Mouse (Mus musculus) heart, postnatal 0 days (tissue): ENCODE data around the gene Csf3r. TPM values are rescaled to one million over a fixed set of nuclear protein-coding genes. Genes with fewer than 3 reads are reported as not detected.

Source experiments
- ATAC-seq: fragments of 200-750 bp; cut with Nextera tagmentation; 2 replicates; pipeline ENCODE4 v1.8.0; 2017; ENCODE audit warnings: low read depth, moderate number of reproducible peaks, moderate library complexity; ENCODE audit not compliant: insufficient read depth
- DNase-seq: peaks from one replicate; pipeline ENCODE4 v3.0.0-alpha.2; 2016; ENCODE audit warnings: low spot score
- H3K27ac ChIP-seq: fragments of 300-500 bp; sonication (generic); 2 replicates; pipeline ENCODE4 v1.5.1; 2014; ENCODE audit warnings: low read depth, mild to moderate bottlenecking
- H3K27me3 ChIP-seq: fragments of 300-500 bp; sonication (generic); 2 replicates; pipeline ENCODE4 v1.6.1; 2014; ENCODE audit warnings: low read length, mixed read lengths; ENCODE audit not compliant: control insufficient read depth, insufficient read depth
- H3K36me3 ChIP-seq: fragments of 300-500 bp; sonication (generic); replicated peaks from 2 replicates; pipeline ENCODE4 v1.6.1; 2014; ENCODE audit warnings: low read length, mixed read lengths; ENCODE audit not compliant: control insufficient read depth, insufficient read depth
- H3K4me1 ChIP-seq: fragments of 300-500 bp; sonication (generic); 2 replicates; pipeline ENCODE4 v1.6.1; 2014; ENCODE audit warnings: antibody characterized with exemption; ENCODE audit not compliant: control insufficient read depth, insufficient read depth
- H3K4me2 ChIP-seq: fragments of 300-500 bp; sonication (generic); 2 replicates; pipeline ENCODE4 v1.6.1; 2014; ENCODE audit warnings: low read depth, mild to moderate bottlenecking, low read length, moderate library complexity
- H3K4me3 ChIP-seq: fragments of 300-500 bp; sonication (generic); 2 replicates; pipeline ENCODE4 v1.5.1; 2014; ENCODE audit warnings: low read depth, low read length
- H3K9ac ChIP-seq: fragments of 300-500 bp; sonication (generic); replicated peaks from 2 replicates; pipeline ENCODE4 v1.6.1; 2014; ENCODE audit warnings: low read depth, low read length, mixed read lengths
- H3K9me3 ChIP-seq: fragments of 300-500 bp; sonication (generic); replicated peaks from 2 replicates; pipeline ENCODE4 v1.6.1; 2016; ENCODE audit warnings: low read length; ENCODE audit not compliant: control insufficient read depth
- CTCF ChIP-seq: IDR thresholded peaks from 2 replicates; pipeline ENCODE4 v1.5.1; 2016; ENCODE audit warnings: antibody characterized with exemption, control low read depth, low read depth
- EP300 ChIP-seq: IDR thresholded peaks from 2 replicates; pipeline ENCODE4 v1.6.1; 2016; ENCODE audit warnings: antibody characterized with exemption, low read depth
- WGBS: fragments of 180-500 bp; shearing (Covaris S2); extraction: QIAGEN DNeasy Blood & Tissue Kit; methylation state at CpG from one replicate; pipeline ENCODE4 v1.1.7; 2014; 5-methylcytosine and 5-hydroxymethylcytosine counted together
- polyA plus RNA-seq: library from polyadenylated mRNA; unstranded; fragments of >200 nt; fragmentation: Nextera tagmentation; extraction: Ambion mirVana; gene quantifications from 2 replicates; pipeline ENCODE4 v1.2.1, GENCODE M21; 2015
- total RNA-seq: library from RNA; depleted of rRNA; stranded (reverse); fragments of >200 nt; gene quantifications from 2 replicates; pipeline ENCODE4 v1.2.3, GENCODE M21; 2014; ENCODE audit warnings: low replicate concordance

Csf3r gene
- total and polyA plus RNA-seq, 2 experiments from 2014 or later = 0.48 to 2.6 TPM

DNA sequence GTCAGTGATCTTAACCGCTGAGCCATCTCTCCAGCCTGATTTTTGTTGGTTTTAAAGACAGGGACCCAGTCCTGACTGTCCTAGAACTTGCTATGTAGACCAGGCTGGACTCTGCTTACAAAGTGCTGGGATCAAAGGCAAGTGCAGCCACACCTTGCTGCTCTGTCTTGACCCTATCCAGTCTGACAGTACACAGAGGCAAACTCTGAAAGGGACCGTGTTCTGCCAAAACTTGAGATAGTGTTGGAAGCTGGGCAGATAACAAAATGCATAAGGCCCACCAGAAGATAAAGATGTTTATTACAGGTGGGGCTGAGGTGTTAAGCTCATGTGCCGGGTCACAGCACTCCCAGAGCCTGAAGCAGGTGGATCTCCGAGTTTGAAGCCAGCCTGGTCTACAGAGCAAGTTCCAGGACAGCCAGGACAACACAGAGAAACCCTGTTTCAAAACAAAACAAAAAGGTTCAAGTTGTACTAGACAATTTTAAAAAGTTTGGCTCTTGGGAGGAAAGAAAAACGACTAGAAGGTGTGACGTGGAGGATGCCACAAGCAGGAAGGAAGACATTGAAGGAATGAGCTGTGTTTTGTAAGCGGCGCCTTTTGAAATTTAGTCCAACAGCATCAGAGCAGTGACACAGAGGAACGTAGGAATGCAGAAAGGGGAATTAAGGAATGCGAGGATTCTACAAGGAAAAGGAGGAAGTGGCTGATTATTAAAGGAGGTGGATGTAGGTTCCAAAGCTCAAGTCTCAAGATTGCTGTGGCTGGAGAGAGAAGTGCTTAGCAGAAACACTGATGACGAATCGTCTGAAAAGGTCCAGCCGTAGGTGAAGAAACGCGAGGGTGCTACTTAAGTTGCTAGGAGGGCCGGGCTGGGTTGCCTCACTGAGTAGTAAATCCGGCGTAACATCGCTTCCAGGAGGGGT lies 33.1 kb downstream of the Csf3r start:
- H3K4me3 ChIP-seq = peak overlapping the region; percentile 63
- DNase-seq (no peak), ATAC-seq (no peak)
- H3K36me3 ChIP-seq = peaks cover 32% of the 10 kb centered on the region
- H3K27me3 ChIP-seq = no peaks in the 10 kb centered on the region
- 11% methylated on average over 19 of the region's 19 CpGs for WGBS
- H3K9me3 ChIP-seq = no peaks in the 10 kb centered on the region
- TF ChIP-seq CTCF (no peak), EP300 (no peak)
- H3K4me2 ChIP-seq = peak overlapping the region; percentile 83
- no peak overlapping the region for H3K27ac ChIP-seq
- peak overlapping the region; percentile 52 for H3K9ac ChIP-seq
- H3K4me1 ChIP-seq = peaks cover 4% of the 10 kb centered on the region; the same call in 1 of the 2 replicates

DNA sequence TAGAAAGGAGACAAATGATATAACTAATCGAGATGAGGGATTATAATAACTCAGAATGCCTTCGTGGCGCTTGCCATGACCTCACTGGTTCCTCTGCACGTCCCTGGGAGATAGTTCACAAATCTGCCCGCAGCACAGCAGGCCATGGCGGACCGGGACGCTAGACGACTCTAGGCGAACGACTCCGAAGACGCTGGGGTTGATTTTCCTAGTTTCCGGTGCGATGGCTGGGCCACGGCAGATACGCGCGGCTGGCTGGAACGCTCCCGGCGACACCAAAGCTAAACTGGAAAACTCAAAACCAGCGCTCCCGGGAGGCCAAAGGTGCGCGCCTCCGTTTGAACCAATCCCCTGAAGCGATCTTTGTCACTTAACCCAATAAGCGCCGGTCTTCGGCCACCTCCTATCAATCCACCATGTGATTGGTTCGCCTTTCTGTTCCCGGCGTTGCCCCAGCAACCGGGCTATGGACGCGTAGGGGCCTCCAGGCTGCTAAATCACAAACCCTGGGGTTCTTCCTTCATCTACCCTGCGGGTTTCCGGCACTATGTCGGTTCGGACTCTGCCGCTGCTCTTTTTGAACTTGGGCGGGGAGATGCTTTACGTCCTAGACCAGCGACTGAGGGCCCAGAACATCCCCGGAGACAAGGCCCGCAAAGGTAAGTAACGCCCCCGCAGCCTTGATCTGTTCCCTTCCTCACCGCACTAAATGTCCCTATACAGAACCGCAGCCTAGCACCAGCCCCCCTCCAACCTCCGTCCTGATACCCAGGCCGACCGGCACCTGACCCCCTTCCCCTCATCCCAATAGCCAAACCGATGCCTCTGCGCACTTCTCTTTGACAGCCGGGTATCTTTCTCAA lies 34.0 kb downstream of the Csf3r start, which contains the start of gene Oscp1:
TSS of gene Oscp1 (plus strand) at position 432 of the 863 bp plus-strand sequence.
- peak within 1 kb of the TSS; percentile 52 for H3K9ac ChIP-seq
- no peak within 1 kb of the TSS for H3K27ac ChIP-seq
- peaks cover 25% of the 10 kb centered on the region for H3K36me3 ChIP-seq
- TF ChIP-seq CTCF (no peak), EP300 (peak; percentile 77)
- H3K9me3 ChIP-seq = no peaks in the 10 kb centered on the region
- peak; percentile 93 for DNase-seq
- ATAC-seq = peak; percentile 98
- H3K4me2 ChIP-seq = peak within 1 kb of the TSS; percentile 83
- under 1% methylated on average over 57 of the region's 57 CpGs for WGBS
- peaks cover 4% of the 10 kb centered on the region; the same call in 1 of the 2 replicates for H3K4me1 ChIP-seq
- no peaks in the 10 kb centered on the region for H3K27me3 ChIP-seq
- H3K4me3 ChIP-seq = peak within 1 kb of the TSS; percentile 63

DNA sequence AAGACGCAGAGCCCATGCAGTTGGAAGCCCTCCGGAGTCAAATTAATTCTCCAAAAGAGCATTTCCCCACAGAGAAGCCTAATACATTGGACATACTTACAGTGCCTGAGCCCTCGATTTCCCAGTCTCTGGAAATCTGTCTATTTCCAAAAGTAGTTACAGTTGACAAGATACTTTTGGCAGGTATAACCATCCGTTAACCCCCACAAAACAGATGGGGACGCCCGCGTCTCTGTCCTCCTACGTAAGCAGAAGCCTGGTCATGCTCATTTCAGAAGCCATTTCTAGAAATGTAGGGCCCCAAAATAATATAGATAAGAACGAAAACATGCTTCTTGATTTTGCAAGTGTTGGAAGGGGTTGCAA lies 34.6 kb downstream of the Csf3r start:
- DNase-seq (no peak), ATAC-seq (no peak)
- Histone ChIP-seq H3K9ac (peak overlapping the region; percentile 52), H3K4me1 (peaks cover 4% of the 10 kb centered on the region; the same call in 1 of the 2 replicates), H3K9me3 (no peaks in the 10 kb centered on the region), H3K27me3 (no peaks in the 10 kb centered on the region), H3K27ac (no peak overlapping the region), H3K36me3 (peaks cover 19% of the 10 kb centered on the region), H3K4me3 (peak overlapping the region; percentile 63), H3K4me2 (peak overlapping the region; percentile 83)
- 45% methylated on average over 9 of the region's 9 CpGs for WGBS
- TF ChIP-seq CTCF = no peak
- no peak for TF ChIP-seq EP300

DNA sequence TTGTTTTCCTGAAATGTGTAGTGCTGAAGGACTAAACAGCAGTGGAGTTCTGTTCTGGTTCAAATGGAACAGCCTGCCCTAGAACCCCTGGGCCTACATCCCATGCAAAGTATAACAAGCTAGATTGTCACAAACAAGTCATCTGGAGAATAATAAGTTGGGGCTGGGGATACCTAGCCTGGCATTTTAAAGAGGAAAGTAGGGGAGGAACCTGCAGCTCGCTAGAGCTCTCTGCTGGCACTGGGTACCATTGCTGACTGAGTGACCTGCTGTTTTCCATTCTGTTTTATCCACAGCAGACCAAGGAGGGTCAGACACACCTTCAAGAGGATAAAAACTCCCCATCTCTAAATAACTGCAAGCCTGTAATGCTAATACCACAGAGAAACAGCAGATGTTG lies 38.5 kb downstream of the Csf3r start:
- no peak for DNase-seq
- peaks cover 4% of the 10 kb centered on the region; the same call in 1 of the 2 replicates for H3K4me1 ChIP-seq

DNA sequence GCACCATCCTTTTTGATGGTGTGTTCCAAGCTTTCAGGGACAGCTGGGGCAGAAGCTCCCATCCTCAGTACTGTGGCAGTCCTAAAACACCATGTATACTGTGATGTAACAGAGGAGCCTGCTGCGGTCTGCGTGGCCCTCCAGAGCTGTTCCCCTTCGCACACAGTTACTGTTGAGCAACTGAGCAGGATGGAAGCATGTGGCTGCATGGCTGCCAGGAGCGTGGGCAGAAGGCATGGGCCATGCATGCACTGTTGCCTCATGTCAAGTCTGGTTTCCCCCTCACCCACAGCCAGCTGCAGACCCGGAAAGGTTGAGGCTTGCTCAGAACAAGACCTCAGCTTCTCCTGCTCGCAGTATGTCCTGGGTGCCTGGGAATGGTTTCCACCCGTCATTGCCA lies 40.9 kb downstream of the Csf3r start:
- no peak overlapping the region for H3K4me3 ChIP-seq
- no peak overlapping the region for H3K4me2 ChIP-seq
- H3K36me3 ChIP-seq = no peaks in the 10 kb centered on the region
- no peak for TF ChIP-seq CTCF
- TF ChIP-seq EP300 = no peak
- H3K27ac ChIP-seq = no peak overlapping the region
- DNase-seq = no peak
- no peak overlapping the region for H3K9ac ChIP-seq
- ATAC-seq = no peak
- H3K4me1 ChIP-seq = no peaks in the 10 kb centered on the region
- no peaks in the 10 kb centered on the region for H3K27me3 ChIP-seq
- WGBS = 75% methylated on average over 7 of the region's 7 CpGs
- H3K9me3 ChIP-seq = no peaks in the 10 kb centered on the region

More for the DNA sequence above, 38.5 kb downstream of the Csf3r start:
- no peaks in the 10 kb centered on the region for H3K9me3 ChIP-seq
- H3K27me3 ChIP-seq = no peaks in the 10 kb centered on the region
- 53% methylated on average over 1 of the region's 1 CpGs for WGBS
- H3K4me2 ChIP-seq = no peak overlapping the region
- H3K36me3 ChIP-seq = no peaks in the 10 kb centered on the region
- no peak overlapping the region for H3K4me3 ChIP-seq
- H3K27ac ChIP-seq = no peak overlapping the region
- H3K9ac ChIP-seq = no peak overlapping the region
- no peak for TF ChIP-seq EP300
- no peak for ATAC-seq
